Mouse (Mus musculus) embryonic facial prominence, embryonic 13.5 days (tissue): Measurements from ENCODE around the gene Guk1. TPM values are rescaled to one million over a fixed set of nuclear protein-coding genes. Genes with fewer than 3 reads are reported as not detected.

ENCODE experiments used
- ATAC-seq: fragments of 200-750 bp; cut with Nextera tagmentation; 2 replicates; pipeline ENCODE4 v1.8.0; 2017; ENCODE audit warnings: low read depth; ENCODE audit not compliant: insufficient number of reproducible peaks, insufficient read depth, low FRiP score, low TSS enrichment
- H3K27ac ChIP-seq: fragments of 300-500 bp; sonication (generic); 2 replicates; pipeline ENCODE4 v1.5.1; 2015; ENCODE audit warnings: moderate library complexity, mild to moderate bottlenecking, inconsistent platforms
- H3K27me3 ChIP-seq: fragments of 300-500 bp; sonication (generic); 2 replicates; pipeline ENCODE4 v1.6.1; 2015; ENCODE audit warnings: mild to moderate bottlenecking, inconsistent platforms
- H3K36me3 ChIP-seq: fragments of 300-500 bp; sonication (generic); 2 replicates; pipeline ENCODE4 v1.6.1; 2015; ENCODE audit warnings: mild to moderate bottlenecking, inconsistent platforms
- H3K4me1 ChIP-seq: fragments of 300-500 bp; sonication (generic); 2 replicates; pipeline ENCODE4 v1.6.1; 2015; ENCODE audit warnings: inconsistent platforms
- H3K4me2 ChIP-seq: fragments of 300-500 bp; sonication (generic); 2 replicates; pipeline ENCODE4 v1.6.1; 2015; ENCODE audit warnings: moderate library complexity, mild to moderate bottlenecking, inconsistent platforms
- H3K4me3 ChIP-seq: fragments of 300-500 bp; sonication (generic); 2 replicates; pipeline ENCODE4 v1.5.1; 2015; ENCODE audit warnings: mild to moderate bottlenecking, inconsistent platforms
- H3K9ac ChIP-seq: fragments of 300-500 bp; sonication (generic); 2 replicates; pipeline ENCODE4 v1.6.1; 2015; ENCODE audit warnings: mild to moderate bottlenecking, inconsistent platforms
- H3K9me3 ChIP-seq: fragments of 300-500 bp; sonication (generic); 2 replicates; pipeline ENCODE4 v1.6.1; 2016; ENCODE audit warnings: inconsistent platforms
- WGBS: fragments of 180-500 bp; shearing (Covaris S2); methylation state at CpG from one replicate; pipeline ENCODE4 v1.1.7; 2015; ENCODE audit warnings: mixed read lengths; 5-methylcytosine and 5-hydroxymethylcytosine counted together
- polyA plus RNA-seq: library from polyadenylated mRNA; unstranded; fragments of >200 nt; fragmentation: Nextera tagmentation; extraction: Ambion mirVana; gene quantifications from 2 replicates; pipeline ENCODE4 v1.2.1, GENCODE M21; 2015

The Guk1 gene
- polyA plus RNA-seq: 124 and 142 TPM in 2 replicates

- peak within 1 kb of the TSS; percentile 55 for H3K4me3 ChIP-seq
- H3K36me3 ChIP-seq: 0 out of 2 replicates have a peak, but pooled peaks cover 2% of the 10 kb centered on the region
- peak within 1 kb of the TSS; percentile 72 for H3K4me2 ChIP-seq
- 5% methylated on average over 16 of the region's 16 CpGs for WGBS
- H3K9ac ChIP-seq: peak within 1 kb of the TSS; percentile 79
- H3K9me3 ChIP-seq: no peaks in the 10 kb centered on the region
- peaks cover 17% of the 10 kb centered on the region for H3K4me1 ChIP-seq
- H3K27ac ChIP-seq: peak within 1 kb of the TSS; percentile 90
- H3K27me3 ChIP-seq: no peaks in the 10 kb centered on the region
- no peak for ATAC-seq
Observed at GRCm38 (mm10) chr11:59192059-59192386, at the start of gene Guk1. Gene Guk1 (minus strand): TSS chr11:59192212.

DNA sequence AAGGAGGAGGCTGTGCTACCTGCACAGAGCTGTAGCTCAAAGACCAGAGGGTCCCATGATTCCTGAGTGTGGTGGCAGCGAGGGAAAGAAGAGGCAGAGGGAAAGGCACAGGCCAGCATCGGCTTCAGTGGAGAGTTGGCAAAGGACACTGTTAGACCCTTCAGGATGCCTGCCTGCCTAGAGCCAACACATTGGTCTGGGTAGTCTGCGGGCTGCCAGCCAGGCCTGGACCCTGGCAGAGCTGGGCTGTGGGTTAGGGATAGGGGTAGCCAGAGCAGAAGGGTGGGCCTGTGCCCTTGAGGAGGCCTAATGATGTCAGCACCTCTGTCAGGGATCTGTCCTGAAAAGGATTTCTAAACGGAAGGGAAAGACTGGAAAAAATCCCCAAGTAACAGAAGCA is 47.8 kb upstream of the Guk1 start:
- H3K9me3 ChIP-seq: no peaks in the 10 kb centered on the region
- H3K27ac ChIP-seq: no peak overlapping the region
- no peak overlapping the region for H3K9ac ChIP-seq
- no peak for ATAC-seq
- no peak overlapping the region for H3K4me2 ChIP-seq
- 64% methylated on average over 4 of the region's 4 CpGs for WGBS
- H3K27me3 ChIP-seq: peaks cover 14% of the 10 kb centered on the region
- peaks cover 6% of the 10 kb centered on the region for H3K4me1 ChIP-seq
- H3K36me3 ChIP-seq: no peaks in the 10 kb centered on the region
- no peak overlapping the region for H3K4me3 ChIP-seq

DNA sequence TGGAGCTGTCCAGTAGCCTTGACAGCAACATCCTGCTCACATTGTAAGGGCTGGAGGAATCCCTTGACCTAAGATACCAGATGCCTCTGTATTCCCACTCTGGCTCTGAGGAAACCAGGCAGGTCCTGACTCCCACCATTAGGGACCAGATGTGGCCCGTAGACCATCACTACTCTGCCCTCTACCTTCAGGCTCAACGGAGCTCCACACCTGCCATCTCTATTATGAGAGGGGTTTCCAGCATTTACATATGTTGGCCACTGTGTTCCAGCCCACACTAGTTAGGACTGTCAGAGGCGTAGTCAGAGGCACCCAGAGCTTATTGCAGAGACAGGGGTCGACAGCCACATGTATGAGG is 47.4 kb upstream of the Guk1 start:
- Histone ChIP-seq H3K9ac (no peak overlapping the region), H3K4me2 (no peak overlapping the region; the same call in 1 of the 2 replicates), H3K36me3 (no peaks in the 10 kb centered on the region), H3K4me1 (peaks cover 6% of the 10 kb centered on the region), H3K9me3 (no peaks in the 10 kb centered on the region), H3K27ac (no peak overlapping the region), H3K4me3 (no peak overlapping the region), H3K27me3 (peaks cover 14% of the 10 kb centered on the region)
- 45% methylated on average over 4 of the region's 4 CpGs for WGBS
- ATAC-seq: no peak

GRCm38 (mm10) chr11:59238525-59239427 is 46.8 kb upstream of the Guk1 start:
- Histone ChIP-seq H3K9ac (no peak overlapping the region), H3K4me1 (peaks cover 6% of the 10 kb centered on the region)
- WGBS: 3% methylated on average over 14 of the region's 15 CpGs

GRCm38 (mm10) chr11:59232797-59233196 is 40.8 kb upstream of the Guk1 start:
- Histone ChIP-seq H3K4me2 (no peak overlapping the region), H3K27ac (no peak overlapping the region), H3K4me3 (no peak overlapping the region), H3K36me3 (no peaks in the 10 kb centered on the region), H3K4me1 (peaks cover 8% of the 10 kb centered on the region), H3K27me3 (no peaks in the 10 kb centered on the region; the same call in 1 of the 2 replicates), H3K9ac (no peak overlapping the region), H3K9me3 (no peaks in the 10 kb centered on the region)
- 51% methylated on average over 2 of the region's 2 CpGs for WGBS
- no peak for ATAC-seq

More at GRCm38 (mm10) chr11:59238525-59239427, 46.8 kb upstream of the Guk1 start:
- Histone ChIP-seq H3K9me3 (no peaks in the 10 kb centered on the region), H3K36me3 (no peaks in the 10 kb centered on the region), H3K4me3 (no peak overlapping the region), H3K27me3 (peaks cover 11% of the 10 kb centered on the region), H3K27ac (no peak overlapping the region), H3K4me2 (no peak overlapping the region; the same call in 1 of the 2 replicates)
- ATAC-seq: no peak

- H3K27ac ChIP-seq: no peak overlapping the region
- H3K9ac ChIP-seq: no peak overlapping the region
- no peak overlapping the region for H3K4me3 ChIP-seq
- 10% methylated on average over 7 of the region's 7 CpGs for WGBS
- H3K4me1 ChIP-seq: peaks cover 25% of the 10 kb centered on the region
- H3K4me2 ChIP-seq: 0 out of 2 replicates have a peak overlapping the region, but pooled peaks have one; percentile 16
- no peak for ATAC-seq
- H3K36me3 ChIP-seq: no peaks in the 10 kb centered on the region
- no peaks in the 10 kb centered on the region for H3K9me3 ChIP-seq
- no peaks in the 10 kb centered on the region; the same call in 1 of the 2 replicates for H3K27me3 ChIP-seq
Observed at GRCm38 (mm10) chr11:59230144-59230760, 38.2 kb upstream of the Guk1 start.

GRCm38 (mm10) chr11:59228122-59228953 is 36.3 kb upstream of the Guk1 start, which contains the start of gene Arf1:
Gene Arf1 (minus strand): TSS chr11:59228270.
- Histone ChIP-seq H3K27me3 (no peaks in the 10 kb centered on the region; the same call in 1 of the 2 replicates), H3K9me3 (no peaks in the 10 kb centered on the region), H3K4me2 (peak within 1 kb of the TSS; percentile 92), H3K36me3 (peaks cover 6% of the 10 kb centered on the region), H3K9ac (peak within 1 kb of the TSS; percentile 98), H3K4me1 (peaks cover 42% of the 10 kb centered on the region), H3K4me3 (peak within 1 kb of the TSS; percentile 81), H3K27ac (peak within 1 kb of the TSS; percentile 95)
- peak; percentile 91 for ATAC-seq
- 5% methylated on average over 53 of the region's 59 CpGs for WGBS

GRCm38 (mm10) chr11:59227604-59228121 is 35.7 kb upstream of the Guk1 start:
- H3K4me1 ChIP-seq: peaks cover 48% of the 10 kb centered on the region
- WGBS: under 1% methylated on average over 50 of the region's 51 CpGs
- H3K9ac ChIP-seq: peak overlapping the region; percentile 98
- H3K4me2 ChIP-seq: peak overlapping the region; percentile 92
- peak overlapping the region; percentile 81 for H3K4me3 ChIP-seq
- H3K36me3 ChIP-seq: peaks cover 8% of the 10 kb centered on the region
- H3K27ac ChIP-seq: peak overlapping the region; percentile 95
- no peaks in the 10 kb centered on the region for H3K27me3 ChIP-seq
- ATAC-seq: peak; percentile 52
- H3K9me3 ChIP-seq: no peaks in the 10 kb centered on the region

DNA sequence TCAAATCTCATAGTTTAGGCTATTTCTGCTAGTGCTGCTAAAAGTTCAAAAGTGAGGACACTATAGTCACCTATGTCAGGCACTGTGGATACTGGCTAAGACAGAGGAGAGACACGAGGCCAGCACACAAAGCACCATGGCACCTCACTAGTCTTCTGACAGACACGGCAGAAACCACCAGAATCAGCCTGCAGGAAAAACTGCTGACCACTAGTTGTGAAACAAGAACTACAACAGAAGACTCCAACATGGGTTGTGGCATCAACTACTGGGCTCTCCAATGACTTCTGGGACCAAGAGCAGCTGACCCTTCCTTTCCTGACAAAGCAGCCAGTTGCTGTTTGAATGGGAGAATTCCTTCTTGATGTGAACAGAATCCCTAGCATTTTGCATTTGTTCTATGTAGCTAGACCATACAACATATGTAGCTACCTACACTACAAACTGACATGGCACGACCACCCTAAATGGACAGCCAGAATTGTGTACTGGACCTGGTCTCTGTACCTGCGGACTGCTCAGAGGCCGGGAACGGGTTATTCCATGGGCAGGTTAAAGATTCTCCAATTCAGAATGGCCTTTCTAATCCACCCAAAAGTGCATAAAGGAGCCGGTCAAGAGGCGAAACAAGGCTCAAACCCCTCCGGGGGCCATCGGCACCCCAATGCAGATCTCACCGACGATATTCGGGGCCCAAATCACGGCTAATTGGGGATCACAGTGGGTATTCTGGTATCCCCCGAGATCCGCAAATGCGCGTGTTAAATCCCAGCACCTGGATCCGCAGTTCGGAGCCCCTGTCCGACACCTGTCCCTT is 35.0 kb upstream of the Guk1 start:
- Histone ChIP-seq H3K36me3 (peaks cover 8% of the 10 kb centered on the region), H3K27ac (peak overlapping the region; percentile 95), H3K9me3 (no peaks in the 10 kb centered on the region), H3K4me3 (peak overlapping the region; percentile 81), H3K4me1 (peaks cover 53% of the 10 kb centered on the region), H3K27me3 (no peaks in the 10 kb centered on the region), H3K4me2 (peak overlapping the region; percentile 92), H3K9ac (peak overlapping the region; percentile 98)
- WGBS: 4% methylated on average over 21 of the region's 21 CpGs
- ATAC-seq: no peak

DNA sequence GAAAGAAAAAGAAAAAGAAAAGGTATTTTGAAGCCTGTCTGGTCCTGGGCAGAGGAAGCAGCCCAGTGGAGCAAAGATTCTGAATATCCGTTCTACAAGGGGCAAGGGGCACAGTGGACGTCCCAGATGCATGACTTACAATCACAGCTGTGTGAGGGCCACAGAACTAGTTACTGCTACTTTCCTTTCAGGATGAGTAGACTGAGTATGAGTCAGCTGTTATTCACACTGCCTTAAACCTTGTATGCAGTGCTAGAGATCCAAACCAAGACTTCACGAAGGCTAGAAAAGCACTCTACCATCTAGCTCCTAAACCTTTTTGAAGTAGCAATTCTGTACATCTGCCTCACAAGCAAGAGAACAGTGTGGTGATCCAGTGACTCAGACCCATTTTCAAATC is 34.2 kb upstream of the Guk1 start:
- Histone ChIP-seq H3K4me3 (peak overlapping the region; percentile 81), H3K36me3 (peaks cover 8% of the 10 kb centered on the region), H3K9ac (peak overlapping the region; percentile 98), H3K27ac (peak overlapping the region; percentile 95; the same call in 1 of the 2 replicates), H3K4me1 (peaks cover 56% of the 10 kb centered on the region), H3K9me3 (no peaks in the 10 kb centered on the region), H3K27me3 (no peaks in the 10 kb centered on the region), H3K4me2 (peak overlapping the region; percentile 92)
- no peak for ATAC-seq
- 50% methylated on average over 3 of the region's 3 CpGs for WGBS
